Mouse (Mus musculus) layer of hippocampus, adult 11-12 months (tissue): ENCODE measurements around the gene Fgf2.

Experiments used
- DNase-seq: peaks from one replicate; pipeline ENCODE4 v3.0.0; 2022; ENCODE audit warnings: low spot score

Fgf2 gene

DNA sequence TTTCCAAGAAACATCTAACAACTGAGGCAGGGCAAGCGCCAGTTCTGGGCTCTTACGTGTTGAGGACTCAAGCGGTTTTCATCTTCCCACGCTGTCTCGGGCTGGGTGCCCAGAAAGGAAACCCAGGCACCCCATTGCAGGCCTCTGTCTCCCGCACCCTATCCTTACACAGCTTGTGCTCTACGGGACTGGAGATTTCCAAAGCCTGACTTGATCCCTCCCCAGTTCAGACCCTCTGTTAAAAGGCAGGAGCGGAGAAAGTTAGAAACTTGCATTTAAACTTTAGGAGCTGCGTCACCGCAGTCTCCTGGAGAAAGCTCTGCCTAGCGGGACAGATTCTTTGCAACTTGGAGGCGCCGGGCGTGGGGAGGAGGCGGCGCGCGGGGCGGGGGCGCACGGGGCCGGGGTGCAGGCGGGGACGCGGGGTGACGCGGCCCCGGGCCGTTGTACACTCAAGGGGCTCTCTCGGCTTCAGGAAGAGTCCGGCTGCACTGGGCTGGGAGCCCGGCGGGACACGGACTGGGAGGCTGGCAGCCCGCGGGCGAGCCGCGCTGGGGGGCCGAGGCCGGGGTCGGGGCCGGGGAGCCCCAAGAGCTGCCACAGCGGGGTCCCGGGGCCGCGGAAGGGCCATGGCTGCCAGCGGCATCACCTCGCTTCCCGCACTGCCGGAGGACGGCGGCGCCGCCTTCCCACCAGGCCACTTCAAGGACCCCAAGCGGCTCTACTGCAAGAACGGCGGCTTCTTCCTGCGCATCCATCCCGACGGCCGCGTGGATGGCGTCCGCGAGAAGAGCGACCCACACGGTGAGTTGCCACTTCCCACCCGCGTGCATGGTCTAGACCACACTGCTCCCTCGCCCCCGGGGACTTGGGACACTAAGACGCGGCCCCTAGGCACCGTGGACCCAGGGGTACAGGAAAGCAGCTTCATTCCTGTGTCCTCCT lies at the start of gene Fgf2:
TSS of gene Fgf2 (plus strand) at position 126 of the 945 bp plus-strand sequence.
- peak; percentile 36 for DNase-seq

DNA sequence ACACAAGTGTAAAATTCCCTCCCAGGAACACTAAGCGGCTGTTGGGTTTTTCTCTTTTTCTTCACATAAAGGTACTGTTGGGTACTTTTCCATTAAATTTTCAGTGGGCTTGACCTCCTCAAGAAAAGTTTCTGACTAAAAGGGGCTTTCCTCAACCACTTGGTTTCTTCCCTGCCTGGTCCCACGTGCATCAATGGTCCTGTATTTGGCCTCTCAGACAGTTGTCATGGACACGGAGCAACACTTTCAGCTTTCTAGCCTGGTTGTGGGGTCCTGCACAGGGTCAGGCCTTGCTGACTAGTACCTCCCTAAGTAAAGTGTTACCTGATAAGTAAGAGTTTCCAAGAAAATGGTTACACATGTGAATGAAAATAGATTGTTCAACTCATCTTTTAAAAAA lies 48.7 kb upstream of the Fgf2 start:
- DNase-seq, result no peak

DNA sequence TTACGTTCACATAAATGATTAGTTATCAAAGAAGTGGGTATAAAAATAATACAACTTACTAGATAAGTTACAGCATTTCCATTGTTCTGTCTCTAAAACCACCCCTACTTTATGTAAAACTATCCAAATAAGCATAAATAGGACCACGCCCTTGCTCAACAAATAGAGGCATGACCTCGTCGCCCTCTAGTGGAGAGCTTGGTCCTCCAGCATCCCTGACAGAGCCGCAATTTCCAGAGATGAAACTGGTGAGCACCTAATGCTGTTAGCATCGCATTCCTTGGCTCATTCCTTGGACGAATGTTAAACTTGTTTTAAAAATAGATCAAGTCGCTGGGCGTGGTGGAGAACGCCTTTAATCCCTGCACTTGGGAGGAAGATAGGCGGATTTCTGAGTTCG lies 45.5 kb upstream of the Fgf2 start:
- peak; percentile 53 for DNase-seq

DNA sequence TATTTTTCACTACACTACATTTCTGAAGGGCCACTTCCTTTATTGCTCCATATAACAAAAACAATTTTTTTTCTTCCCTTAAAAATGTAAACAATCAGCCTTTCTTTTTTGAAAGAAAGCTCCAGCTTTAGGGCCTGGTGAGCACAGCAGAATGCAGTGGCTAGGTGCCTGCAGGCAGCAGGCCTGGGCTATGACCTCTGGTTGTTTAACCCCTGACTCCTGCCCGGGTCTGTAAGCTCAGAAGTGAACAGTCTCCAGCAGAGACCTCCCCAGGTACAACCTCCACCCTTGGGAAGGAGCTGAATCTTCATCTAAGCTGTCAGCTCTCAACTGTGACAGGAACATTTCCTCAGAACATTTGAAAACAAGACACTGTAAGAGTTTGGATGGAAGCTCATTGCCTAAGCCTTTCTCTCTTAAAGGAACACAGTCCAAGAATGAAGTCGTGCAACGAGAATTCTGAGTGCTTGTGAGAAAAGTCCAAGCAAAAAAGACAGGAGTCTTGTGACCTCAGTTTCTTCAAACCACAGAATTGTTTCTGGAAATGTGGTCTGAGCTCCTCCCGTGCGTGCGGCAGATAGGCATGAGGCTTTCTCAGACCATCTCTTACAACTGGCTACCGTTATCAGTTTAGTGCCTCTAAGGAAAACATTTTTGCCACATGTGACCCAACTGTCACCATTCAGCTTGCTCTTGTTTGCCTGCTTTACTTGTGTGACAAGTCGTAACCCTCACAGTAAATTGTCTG lies 44.6 kb upstream of the Fgf2 start:
- DNase-seq, result no peak

DNA sequence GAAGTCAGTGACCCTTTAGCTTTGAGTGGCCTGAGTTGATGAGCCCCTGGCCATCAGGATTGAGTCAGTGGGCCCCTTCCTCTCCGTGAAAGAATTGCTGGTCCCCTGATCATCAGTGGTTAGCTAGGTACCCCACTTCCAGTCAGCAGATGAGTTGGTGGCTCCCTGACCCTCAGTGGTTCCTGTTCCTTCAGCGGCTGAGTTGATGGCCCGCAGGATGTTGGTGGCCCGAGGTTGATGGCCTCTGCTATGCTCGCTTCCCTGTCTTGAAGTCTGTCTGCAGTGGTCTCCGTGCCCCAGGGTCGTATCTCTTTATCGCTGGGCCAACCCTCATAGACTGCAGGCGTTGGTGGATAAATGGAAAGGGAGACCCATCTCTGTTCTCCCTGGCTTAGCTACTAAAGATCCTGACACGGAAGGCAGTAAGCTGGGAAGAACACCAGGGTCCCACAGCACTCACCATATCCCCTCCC lies 36.2 kb upstream of the Fgf2 start:
- DNase-seq, result no peak

DNA sequence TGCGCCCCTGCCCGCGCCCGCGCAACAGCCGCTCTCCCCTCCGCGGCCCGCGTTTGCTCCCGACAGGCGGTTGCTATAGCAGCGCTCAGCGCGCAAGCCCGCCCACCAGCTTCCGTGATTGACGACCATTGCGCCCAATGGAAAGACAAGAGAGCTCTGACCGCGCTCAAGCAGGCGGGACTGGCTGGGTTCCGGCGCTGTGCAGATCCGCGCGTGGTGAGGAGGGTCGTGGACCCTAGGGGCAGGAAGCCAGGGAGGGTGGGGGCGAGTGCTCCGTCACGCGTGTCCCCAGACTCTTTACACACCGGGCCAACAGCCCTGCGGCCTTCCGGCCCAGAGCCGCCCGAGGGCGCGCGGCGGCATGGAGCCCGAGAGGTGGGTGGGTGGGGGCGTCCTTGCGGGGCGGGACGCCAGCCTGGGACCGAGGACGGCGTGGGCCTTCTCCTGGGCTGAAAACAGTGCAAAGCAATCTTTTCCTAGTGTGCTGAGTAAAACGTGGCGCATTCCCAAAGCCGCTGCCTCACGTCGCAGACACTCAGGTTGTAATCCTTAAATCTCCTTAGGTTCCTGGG lies 35.7 kb upstream of the Fgf2 start, which contains the start of the genes Bbs12 and Cetn4:
TSS of gene Bbs12 (plus strand) at position 185 of the 572 bp plus-strand sequence.
TSS of gene Cetn4 (minus strand) at position 339 of the 572 bp plus-strand sequence.
- peak; percentile 96 for DNase-seq

DNA sequence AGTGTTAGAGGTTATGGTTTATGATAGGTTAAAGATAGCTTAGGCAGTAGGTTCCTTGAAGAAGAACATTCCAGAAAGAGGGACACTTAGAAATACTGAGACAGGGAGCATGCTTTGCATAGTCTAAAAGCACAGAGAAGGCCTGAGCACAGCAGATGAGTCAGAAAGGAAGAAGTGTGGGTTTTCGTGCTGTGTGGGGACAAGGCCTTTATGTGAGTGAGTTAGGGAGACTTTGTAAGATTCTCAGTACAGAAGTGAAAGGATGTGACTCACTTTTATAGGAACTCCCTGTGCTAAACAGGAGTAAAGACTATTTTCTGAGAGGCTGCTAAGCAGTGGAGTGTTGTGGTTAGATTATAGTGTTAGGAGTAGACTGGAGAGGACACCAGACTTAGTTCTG lies 34.8 kb upstream of the Fgf2 start:
- peak; percentile 27 for DNase-seq

DNA sequence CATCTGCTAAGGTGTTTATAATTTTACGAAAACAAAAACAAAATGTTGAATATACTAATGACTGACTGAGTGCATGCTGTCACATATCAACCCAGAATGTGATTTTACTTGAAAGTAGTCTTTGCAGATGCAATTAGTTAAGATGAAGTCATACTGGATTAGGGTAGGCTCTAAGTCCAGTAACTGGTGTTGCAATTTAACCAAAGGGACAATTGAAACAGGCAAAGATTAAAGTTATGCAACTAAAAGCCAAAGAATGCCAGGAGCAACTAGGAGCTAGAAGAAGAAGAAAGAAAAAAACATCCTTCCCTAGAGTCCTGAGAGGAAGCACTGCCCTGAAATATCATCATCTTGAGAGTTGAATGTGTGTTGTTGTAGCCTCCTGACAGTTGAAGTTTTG lies 31.9 kb upstream of the Fgf2 start:
- no peak for DNase-seq

DNA sequence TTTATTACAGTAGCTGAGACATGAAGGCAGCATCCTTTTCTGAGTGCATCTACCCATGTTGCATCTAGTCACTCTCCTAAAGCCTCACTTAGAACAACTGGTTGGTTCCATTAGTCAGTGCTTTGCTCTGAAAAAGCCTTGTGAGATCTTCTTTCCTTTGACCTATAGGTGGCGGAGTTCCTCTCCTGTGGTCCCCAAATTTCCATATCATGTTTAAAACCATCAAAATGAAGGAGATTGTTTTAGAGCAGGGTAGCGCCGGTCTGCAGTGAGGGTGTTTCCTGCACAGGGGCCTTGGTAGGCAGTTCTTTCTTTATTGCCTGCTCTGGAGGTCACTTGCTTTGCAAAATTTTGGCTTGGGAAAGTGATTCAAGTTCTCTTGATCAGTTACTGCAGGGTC lies 23.8 kb upstream of the Fgf2 start:
- no peak for DNase-seq

DNA sequence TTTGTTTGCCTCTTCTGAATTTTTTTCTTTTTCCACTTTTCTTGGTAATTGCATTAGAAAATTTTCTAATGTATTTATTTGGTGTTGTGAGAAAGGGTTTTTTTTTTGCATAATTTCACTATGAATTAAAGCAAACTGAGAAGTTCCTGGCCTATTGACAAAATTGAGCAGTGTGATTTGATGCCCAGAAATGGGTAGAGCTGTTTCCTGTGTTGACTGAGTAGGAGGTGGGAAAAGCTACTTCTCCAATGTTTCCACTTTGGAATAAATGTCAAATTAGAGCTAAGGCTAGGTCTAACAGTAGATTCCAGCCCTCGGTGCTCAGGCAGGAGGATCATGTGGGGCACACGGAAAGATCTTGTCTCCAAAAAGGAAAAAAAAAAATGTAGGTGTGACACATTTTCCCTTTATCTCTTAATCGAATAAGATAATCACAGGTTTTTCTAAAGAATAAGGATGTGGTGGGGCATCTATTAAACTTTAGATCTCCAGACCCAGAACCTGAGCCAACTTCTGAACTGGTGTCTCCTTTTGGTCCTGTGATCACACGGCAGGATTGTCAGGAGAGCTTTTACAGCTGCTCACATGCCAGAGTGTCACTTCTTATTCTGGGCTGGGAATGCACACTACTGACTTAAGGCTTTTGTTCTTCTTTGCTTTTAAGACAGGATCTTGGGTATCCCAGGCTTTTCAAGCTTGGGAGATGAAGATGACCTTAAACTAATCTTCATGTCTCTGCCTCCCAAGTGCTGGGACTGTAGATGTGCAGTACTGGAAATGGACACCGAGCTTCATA lies 22.6 kb upstream of the Fgf2 start:
- no peak for DNase-seq

DNA sequence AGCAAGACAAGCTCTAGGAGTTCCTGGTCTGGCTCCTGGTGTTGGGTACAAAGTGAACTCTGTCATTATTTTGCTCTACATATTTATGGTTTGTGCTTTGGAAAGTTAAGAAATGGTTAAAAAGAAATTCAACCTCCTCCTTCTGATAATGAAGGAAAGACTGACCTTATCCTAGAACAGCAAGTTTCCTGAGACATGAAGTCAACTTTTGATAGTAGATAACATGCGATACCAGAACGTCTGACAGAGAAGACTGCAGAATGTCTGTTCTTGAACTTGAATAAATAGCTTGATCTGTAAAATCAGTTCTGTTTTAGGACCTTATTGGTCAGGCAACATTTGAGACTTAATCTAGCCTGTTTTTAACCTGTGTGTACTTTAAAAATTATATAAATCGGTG lies 21.5 kb upstream of the Fgf2 start:
- no peak for DNase-seq

DNA sequence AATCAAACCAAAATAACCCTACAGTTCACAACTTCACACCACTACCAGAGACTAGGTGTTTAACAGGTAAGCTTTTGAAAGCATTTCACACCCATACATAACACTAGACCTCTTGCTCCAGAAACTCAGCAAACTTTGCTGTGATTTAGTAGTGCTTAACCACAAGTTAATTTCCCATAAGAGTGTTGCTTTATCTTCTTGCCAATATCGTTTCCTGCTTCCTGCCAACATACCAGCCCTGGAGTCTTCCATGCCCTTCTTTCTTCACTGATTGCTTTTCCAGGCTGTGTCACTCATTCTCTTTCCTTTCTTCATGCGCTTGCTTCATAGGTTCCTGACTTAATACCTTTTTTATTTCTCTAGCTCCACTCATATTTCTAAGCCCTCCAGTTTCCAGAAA lies 19.7 kb upstream of the Fgf2 start:
- no peak for DNase-seq

DNA sequence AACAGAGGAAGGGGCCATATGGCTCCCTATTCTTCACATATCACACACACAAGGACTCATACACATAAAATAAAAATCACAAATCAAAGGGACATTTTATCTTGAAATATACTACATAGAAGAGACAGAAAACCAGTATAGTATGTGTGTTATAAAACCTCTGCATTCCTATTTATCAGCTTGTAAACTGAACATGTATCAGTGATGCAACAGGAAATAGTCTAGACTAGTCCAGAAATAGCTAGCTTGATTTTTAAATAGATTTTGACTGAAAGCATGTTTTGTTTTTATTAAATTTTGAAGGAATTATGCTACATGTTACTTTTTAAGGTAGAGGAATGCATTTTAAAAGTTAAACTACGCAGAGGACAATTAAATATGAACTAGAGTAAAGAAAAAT lies 18.2 kb upstream of the Fgf2 start:
- no peak for DNase-seq

DNA sequence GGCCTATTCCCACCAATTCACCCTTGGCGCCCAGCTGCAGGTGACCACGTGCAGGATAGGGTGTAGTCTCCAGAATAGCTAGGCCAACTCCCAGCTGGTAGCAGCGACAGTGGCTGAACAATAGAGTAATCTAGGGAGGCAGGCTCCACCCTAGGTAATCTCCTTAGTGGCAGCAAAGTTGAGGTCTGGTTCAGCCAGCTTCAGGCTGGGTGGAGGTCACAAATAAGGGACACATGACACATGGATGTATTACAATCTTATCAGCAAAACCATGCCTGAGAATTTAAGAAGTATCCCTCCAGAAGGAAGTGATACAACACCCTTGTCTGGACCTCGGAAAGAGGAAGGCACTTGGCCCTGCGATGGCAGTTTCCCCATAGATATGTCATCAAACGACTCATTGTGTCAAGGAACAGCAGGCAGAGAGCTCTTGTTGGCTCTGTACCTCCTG lies 16.1 kb upstream of the Fgf2 start:
- no peak for DNase-seq

DNA sequence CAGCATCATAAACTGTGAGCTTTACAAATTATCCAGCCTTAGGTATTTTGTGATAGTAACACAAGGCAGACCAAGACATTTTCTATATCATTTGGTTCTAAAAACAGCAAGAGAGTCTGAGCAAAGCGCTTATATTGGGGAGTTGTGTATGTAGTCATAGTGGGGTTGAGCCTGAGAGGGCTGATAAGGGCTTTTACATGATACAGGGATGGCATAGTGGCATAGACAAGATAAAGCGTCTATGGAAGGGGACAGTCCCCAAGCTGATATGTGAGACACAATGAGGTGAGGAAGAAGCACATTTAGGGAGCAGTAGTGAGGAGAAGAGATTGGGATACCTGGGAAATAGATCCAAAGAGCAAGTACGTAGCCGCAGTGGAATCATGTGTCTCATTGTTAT lies 14.1 kb upstream of the Fgf2 start:
- DNase-seq, result no peak

DNA sequence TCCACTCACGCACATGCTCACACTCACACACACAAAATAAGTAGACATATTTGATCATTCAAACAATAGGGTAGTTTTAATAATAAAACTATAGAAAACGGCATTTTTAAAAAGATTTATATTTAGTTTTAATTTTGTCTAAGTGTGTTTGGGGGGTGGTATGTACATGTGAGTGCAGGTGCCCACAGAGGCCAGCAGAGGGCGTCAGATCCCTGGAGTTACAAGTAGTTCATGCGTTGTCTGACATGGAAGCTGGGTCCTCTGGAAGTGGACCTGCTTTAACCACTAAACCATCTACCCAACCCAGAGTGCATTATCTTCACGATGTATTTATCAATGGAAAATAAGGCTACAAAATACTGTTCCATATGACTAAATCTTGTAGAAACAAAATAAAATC lies 7.0 kb upstream of the Fgf2 start:
- DNase-seq, result no peak

DNA sequence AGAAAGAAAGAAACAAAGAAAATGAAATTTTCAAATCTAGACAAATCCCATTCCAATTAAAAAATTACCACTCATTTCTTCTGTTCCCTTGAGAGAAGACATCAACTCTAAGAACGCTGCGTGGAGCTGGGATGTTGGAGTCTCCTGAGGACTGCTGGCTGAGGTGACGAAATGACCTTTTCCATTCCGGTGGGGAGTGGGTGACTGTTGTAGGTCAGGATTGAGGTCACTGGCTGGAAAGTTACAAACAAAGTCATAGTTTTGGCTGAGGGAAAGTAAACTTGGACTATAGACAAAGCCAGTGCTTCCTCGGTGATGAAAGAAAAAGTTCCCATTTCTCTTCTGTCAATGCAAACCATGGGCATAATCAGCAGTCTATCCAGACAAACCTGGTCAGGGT lies 5.3 kb upstream of the Fgf2 start:
- no peak for DNase-seq

DNA sequence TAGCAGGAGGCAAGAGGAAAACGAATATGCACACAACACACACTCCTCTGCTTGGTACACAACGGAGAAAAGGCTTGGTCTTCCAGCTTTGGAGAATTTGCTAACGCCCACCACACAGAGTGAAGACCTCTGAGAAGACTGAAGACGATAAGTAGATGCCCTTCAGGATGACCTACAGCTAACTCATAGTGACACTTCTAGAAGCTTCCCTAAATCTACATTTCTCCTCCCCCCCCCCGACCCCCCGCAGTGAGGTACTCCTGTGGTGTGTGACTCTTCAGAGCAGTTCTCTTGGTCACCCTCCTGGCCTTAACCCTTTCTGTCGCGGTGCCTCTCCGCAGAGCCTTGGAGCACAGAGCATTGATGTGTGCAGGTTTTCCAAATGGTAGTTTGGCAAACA lies 475 bp upstream of the Fgf2 start:
- DNase-seq, result no peak

DNA sequence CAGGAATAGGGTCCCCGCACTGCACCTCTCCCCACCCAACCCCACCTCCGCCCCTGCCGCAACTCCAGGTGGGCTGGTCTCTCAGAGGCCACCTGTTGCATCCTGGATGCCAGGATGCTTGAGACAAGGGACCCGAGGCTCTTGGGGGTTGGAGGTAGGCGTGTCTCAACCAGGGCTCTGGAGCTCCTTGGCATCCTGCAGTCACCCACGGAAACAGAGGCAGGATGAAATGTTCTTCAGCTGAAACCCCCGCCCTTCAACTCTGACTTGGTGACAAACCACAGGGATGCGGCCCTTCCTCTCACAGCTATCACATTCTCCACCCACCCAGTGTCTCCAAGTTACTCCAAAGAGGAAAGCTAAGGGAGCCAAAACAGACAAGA lies 1.0 kb downstream of the Fgf2 start:
- no peak for DNase-seq

DNA sequence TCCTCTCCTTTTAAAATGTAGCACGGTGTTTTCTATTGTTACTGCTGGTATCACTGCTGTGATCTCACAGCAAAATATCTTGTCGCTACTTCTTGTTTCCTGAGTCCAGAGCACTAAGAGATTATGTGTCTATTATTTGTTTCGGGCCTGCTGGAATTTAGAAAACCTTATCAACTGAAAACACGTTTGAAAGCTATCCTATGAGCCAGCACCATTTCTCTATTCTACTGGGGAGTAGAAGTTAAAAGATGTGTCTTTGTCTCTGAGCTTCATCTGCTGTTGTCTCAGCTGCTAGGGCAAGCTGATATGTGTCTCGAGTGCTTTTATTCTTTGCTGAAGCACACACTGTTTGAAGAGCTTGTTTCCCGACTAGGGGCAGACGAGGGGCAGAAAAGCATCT lies 2.2 kb downstream of the Fgf2 start:
- DNase-seq, result no peak

DNA sequence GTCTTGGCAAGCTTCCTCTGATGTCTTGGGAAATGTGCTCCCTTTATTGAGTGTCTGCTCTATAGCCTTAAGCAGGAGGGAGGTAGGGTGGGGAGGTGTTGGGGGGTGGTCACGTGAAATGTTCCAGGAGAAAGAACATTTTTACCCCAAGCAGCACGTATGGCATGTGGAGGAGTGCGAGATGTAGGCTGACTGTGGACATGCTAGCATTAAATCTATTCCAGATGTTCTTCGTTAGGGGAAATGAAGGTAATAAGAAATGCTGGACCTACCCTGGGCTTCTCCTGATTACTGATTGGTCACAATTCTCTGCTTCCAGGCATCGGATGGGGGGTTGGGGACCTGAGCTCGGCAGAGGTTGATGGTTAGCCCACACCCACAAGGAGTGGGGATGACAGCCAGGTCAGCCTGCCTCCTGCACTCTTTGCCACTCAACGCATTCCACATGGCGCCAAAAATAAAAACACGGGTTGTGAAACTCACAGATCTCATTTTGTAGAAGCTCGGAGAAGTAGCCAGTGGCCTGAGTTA lies 5.9 kb downstream of the Fgf2 start:
- DNase-seq, result no peak

DNA sequence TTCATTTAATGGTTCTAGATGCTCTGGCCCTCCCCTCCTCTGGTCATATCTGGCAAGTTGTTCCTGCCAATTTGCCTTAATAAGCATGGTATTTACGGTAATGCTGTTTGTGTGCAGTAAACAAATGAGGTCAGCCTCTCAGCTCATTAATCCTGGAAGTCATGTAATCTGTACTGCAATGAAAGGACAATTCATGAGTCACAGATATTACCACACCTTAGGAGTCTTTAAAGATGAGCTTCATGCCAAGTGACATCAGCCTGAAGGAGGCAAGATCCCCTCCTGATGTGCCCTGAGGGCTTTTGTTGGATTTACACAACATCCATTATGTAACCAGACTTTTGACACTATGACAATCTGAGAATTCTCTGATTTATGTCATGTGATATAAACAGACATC lies 6.6 kb downstream of the Fgf2 start:
- DNase-seq, result no peak
